Comparison of ENCODE assay signal across 22 mouse cellular contexts in genomic region chr16:5119385-5119784, GRCm38 (mm10). TPM values are rescaled to one million over a fixed set of nuclear protein-coding genes. Genes with fewer than 3 reads are reported as not detected.
DNase-seq lines count a peak whose midpoint lies in the region; ATAC-seq and TF ChIP-seq lines count a peak whose summit lies in the region.
"Had no signal": no experiment of that assay in that cellular context is flagged by ENCODE, and none has a peak within 500 bp of the region (broad histone marks: within the 10 kb centered on the region; RNA-seq: fewer than 3 reads in every experiment).

No protein-coding gene starts in this region.

- no peaks in the 10 kb centered on the region for H3K27me3 ChIP-seq in kidney, embryonic 16.5 days (ENCODE audit: insufficient read depth, low read length)
- H3K27me3 ChIP-seq in kidney, postnatal 0 days (ENCODE audit: insufficient read depth, low read length), result no peaks in the 10 kb centered on the region
- H3K27me3 ChIP-seq in stomach, postnatal 0 days (ENCODE audit: control insufficient read depth, insufficient read depth, low read length), result no peaks in the 10 kb centered on the region
- H3K27me3 ChIP-seq in midbrain, embryonic 14.5 days (ENCODE audit: control insufficient read depth, insufficient read depth, low read length), result no peaks in the 10 kb centered on the region

- no peak overlapping the region for H3K9ac ChIP-seq in kidney, embryonic 16.5 days (replicated peaks; ENCODE audit: low read length)
- no peak overlapping the region for H3K9ac ChIP-seq in kidney, postnatal 0 days (ENCODE audit: low read depth, low read length)
- no peak overlapping the region for H3K9ac ChIP-seq in stomach, postnatal 0 days (ENCODE audit: low read length)
- H3K9ac ChIP-seq in midbrain, embryonic 14.5 days (replicated peaks; ENCODE audit: low read length), result no peak overlapping the region
- H3K9ac ChIP-seq: embryonic facial prominence, embryonic 12.5 days; forebrain, embryonic 13.5 days; heart, embryonic 15.5 days; lung, embryonic 14.5 days had no signal

- H3K36me3 ChIP-seq in kidney, embryonic 16.5 days (ENCODE audit: insufficient read depth, low read length), result no peaks in the 10 kb centered on the region
- no peaks in the 10 kb centered on the region for H3K36me3 ChIP-seq in kidney, postnatal 0 days (ENCODE audit: insufficient read depth, low read length)
- H3K36me3 ChIP-seq in stomach, postnatal 0 days (ENCODE audit: control insufficient read depth, insufficient read depth, low read length), result no peaks in the 10 kb centered on the region
- H3K36me3 ChIP-seq in midbrain, embryonic 14.5 days (ENCODE audit: control insufficient read depth, insufficient read depth, low read length), result no peaks in the 10 kb centered on the region
- H3K36me3 ChIP-seq: embryonic facial prominence, embryonic 12.5 days; heart, embryonic 15.5 days; limb, embryonic 10.5 days had no signal

- no peaks in the 10 kb centered on the region for H3K4me1 ChIP-seq in kidney, embryonic 16.5 days (ENCODE audit: insufficient read depth, low read length)
- H3K4me1 ChIP-seq in kidney, postnatal 0 days (replicated peaks; ENCODE audit: insufficient read depth, low read length), result no peaks in the 10 kb centered on the region
- H3K4me1 ChIP-seq in stomach, postnatal 0 days (replicated peaks; ENCODE audit: control insufficient read depth, insufficient read depth), result no peaks in the 10 kb centered on the region
- no peaks in the 10 kb centered on the region for H3K4me1 ChIP-seq in midbrain, embryonic 14.5 days (ENCODE audit: control insufficient read depth, insufficient read depth, low read length)
- H3K4me1 ChIP-seq: embryonic facial prominence, embryonic 12.5 days; forebrain, embryonic 13.5 days; heart, embryonic 15.5 days; limb, embryonic 10.5 days had no signal

- TF ChIP-seq CTCF in kidney, postnatal 0 days (IDR thresholded peaks at IDR 0.05; ENCODE audit: low read depth), result no peak
- TF ChIP-seq CTCF in stomach, postnatal 0 days (IDR thresholded peaks at IDR 0.05; ENCODE audit: low read depth), result no peak

- H3K27ac ChIP-seq in kidney, embryonic 16.5 days (ENCODE audit: low read length), result no peak overlapping the region
- H3K27ac ChIP-seq in kidney, postnatal 0 days, result no peak overlapping the region
- peak overlapping the region; percentile 61; the same call in 1 of the 2 replicates for H3K27ac ChIP-seq in stomach, postnatal 0 days (replicated peaks)
- H3K27ac ChIP-seq in midbrain, embryonic 14.5 days (replicated peaks; ENCODE audit: low read depth, low read length), result no peak overlapping the region
- H3K27ac ChIP-seq: embryonic facial prominence, embryonic 12.5 days; forebrain, embryonic 13.5 days; heart, adult 2 months; heart, embryonic 15.5 days; hindbrain, postnatal 0 days; limb, embryonic 10.5 days had no signal

- 52% methylated on average over 4 of the region's 4 CpGs for WGBS in kidney, embryonic 16.5 days
- 62% methylated on average over 4 of the region's 4 CpGs for WGBS in kidney, postnatal 0 days
- WGBS in stomach, postnatal 0 days, result 53% methylated on average over 4 of the region's 4 CpGs
- WGBS in midbrain, embryonic 14.5 days, result 79% methylated on average over 4 of the region's 4 CpGs

- H3K9me3 ChIP-seq in kidney, embryonic 16.5 days (ENCODE audit: low read length), result peaks cover 3% of the 10 kb centered on the region; the same call in 1 of the 2 replicates
- H3K9me3 ChIP-seq in kidney, postnatal 0 days (replicated peaks; ENCODE audit: low read length), result no peaks in the 10 kb centered on the region
- no peaks in the 10 kb centered on the region for H3K9me3 ChIP-seq in stomach, postnatal 0 days (ENCODE audit: control insufficient read depth, low read length)
- H3K9me3 ChIP-seq in midbrain, embryonic 14.5 days (ENCODE audit: control insufficient read depth, low read length), result no peaks in the 10 kb centered on the region
- H3K9me3 ChIP-seq: embryonic facial prominence, embryonic 12.5 days; heart, embryonic 15.5 days; limb, embryonic 10.5 days had no signal

- no peak overlapping the region for H3K4me2 ChIP-seq in kidney, embryonic 16.5 days (replicated peaks; ENCODE audit: low read depth, low read length)
- H3K4me2 ChIP-seq in kidney, postnatal 0 days (ENCODE audit: low read length), result no peak overlapping the region
- no peak overlapping the region for H3K4me2 ChIP-seq in stomach, postnatal 0 days (replicated peaks; ENCODE audit: low read depth)
- no peak overlapping the region for H3K4me2 ChIP-seq in midbrain, embryonic 14.5 days (ENCODE audit: low read length)
- H3K4me2 ChIP-seq: embryonic facial prominence, embryonic 12.5 days; forebrain, embryonic 13.5 days; heart, embryonic 15.5 days; lung, embryonic 14.5 days had no signal

- no peak for DNase-seq in kidney, adult 8-10 months
- DNase-seq in kidney, postnatal 0 days (ENCODE audit: low spot score), result peak; percentile 25
- peak; percentile 29 for DNase-seq in lung, postnatal 10 days
- peak; percentile 30 for DNase-seq in stomach, postnatal 0 days (ENCODE audit: low spot score)
- no peak for DNase-seq in midbrain, embryonic 14.5 days
- DNase-seq in adrenal gland, postnatal 36 days, result no peak
- DNase-seq: adrenal gland, postnatal 14 days; cerebellum, adult 11 months; cerebellum, postnatal 10 days; gastrocnemius, postnatal 25 days; heart, adult 2 months; lung, embryonic 14.5 days; right cerebral cortex, postnatal 25 days; thymus, postnatal 36 days had no signal

- H3K4me3 ChIP-seq in kidney, embryonic 16.5 days (ENCODE audit: low read length), result no peak overlapping the region
- H3K4me3 ChIP-seq in kidney, postnatal 0 days (replicated peaks; ENCODE audit: low read depth, low read length), result no peak overlapping the region
- no peak overlapping the region for H3K4me3 ChIP-seq in stomach, postnatal 0 days (ENCODE audit: low read depth, low read length)
- H3K4me3 ChIP-seq in midbrain, embryonic 14.5 days (replicated peaks; ENCODE audit: low read depth, low read length), result no peak overlapping the region
- H3K4me3 ChIP-seq: embryonic facial prominence, embryonic 12.5 days; erythroblast, embryonic 14.5 days; forebrain, embryonic 13.5 days; heart, adult 2 months; heart, embryonic 15.5 days; limb, embryonic 10.5 days had no signal

- TF ChIP-seq EP300 in stomach, postnatal 0 days (optimal IDR thresholded peaks at IDR 0.05), result peak; percentile 67

- 0 out of 2 replicates have a peak, but pooled peaks have one; percentile 62 for ATAC-seq in kidney, embryonic 16.5 days (ENCODE audit: low FRiP score, low TSS enrichment)
- ATAC-seq in kidney, postnatal 0 days (replicated peaks; ENCODE audit: low FRiP score, low read depth), result peak; percentile 90
- peak; percentile 55 for ATAC-seq in stomach, postnatal 0 days (ENCODE audit: low FRiP score, low TSS enrichment)
- no peak for ATAC-seq in midbrain, embryonic 14.5 days (ENCODE audit: low FRiP score, low TSS enrichment)
- ATAC-seq: forebrain, embryonic 13.5 days had no signal

RNA-seq across cellular contexts. Expression of gene Ppl, which starts 12.8 kb away (rescaled TPM):
- polyA plus RNA-seq in kidney, embryonic 16.5 days (2015; fragmentation: Nextera tagmentation; extraction: Ambion mirVana), result 3.2 and 3.4 TPM in 2 replicates
- 2.8 TPM in 2 replicates for polyA plus RNA-seq in kidney, postnatal 0 days (2015; fragmentation: Nextera tagmentation; extraction: Ambion mirVana)
- polyA plus RNA-seq in stomach, postnatal 0 days (2015; fragmentation: Nextera tagmentation; extraction: Ambion mirVana), result 61.5 and 66.2 TPM in 2 replicates
- polyA plus RNA-seq in midbrain, embryonic 14.5 days (2014; fragmentation: Nextera tagmentation; extraction: Ambion mirVana), result 0.04 and 0.20 TPM in 2 replicates
- 1 to 10 TPM; 2.0 to 4.7 TPM for total RNA-seq in adrenal gland, postnatal 36 days (2021)
- total RNA-seq: hematopoietic stem cell, adult 5-6 weeks had no signal

RNA-seq across cellular contexts. Expression of gene Sec14l5, which starts 27.5 kb away (rescaled TPM):
- polyA plus RNA-seq in kidney, embryonic 16.5 days (2015; fragmentation: Nextera tagmentation; extraction: Ambion mirVana), result 0.06 and 0.09 TPM in 2 replicates
- not detected in 2 replicates for polyA plus RNA-seq in kidney, postnatal 0 days (2015; fragmentation: Nextera tagmentation; extraction: Ambion mirVana)
- polyA plus RNA-seq in stomach, postnatal 0 days (2015; fragmentation: Nextera tagmentation; extraction: Ambion mirVana), result 0.04 TPM in 2 replicates
- polyA plus RNA-seq in midbrain, embryonic 14.5 days (2014; fragmentation: Nextera tagmentation; extraction: Ambion mirVana), result 0.54 and 1.0 TPM in 2 replicates
- under 1 TPM in 1 of 2 experiments, not detected in 1; 0.13 TPM for total RNA-seq in adrenal gland, postnatal 36 days (2021)
- total RNA-seq: hematopoietic stem cell, adult 5-6 weeks had no signal
- polyA plus RNA-seq: erythroblast, embryonic 14.5 days; limb, embryonic 10.5 days had no signal

Comparison
In these comparisons a context has a peak if more than half of its experiments do, and no peak if none do; other contexts are left out.
1. DNase-seq: peak in kidney, postnatal 0 days (single experiment), lung, postnatal 10 days (single experiment) and stomach, postnatal 0 days (single experiment); none in kidney, adult 8-10 months (0 of 2), midbrain, embryonic 14.5 days (single experiment) and adrenal gland, postnatal 36 days (0 of 2).
2. RNA of gene Ppl, which starts 12.8 kb away (polyA plus RNA-seq): 61.5 to 66.2 TPM in stomach, postnatal 0 days; 3.2 to 3.4 TPM in kidney, embryonic 16.5 days, 2.8 TPM in kidney, postnatal 0 days and 0.04 to 0.20 TPM in midbrain, embryonic 14.5 days; every median in the first group is over 10 times any median in the second.